Mouse (Mus musculus) heart, postnatal 14 days (tissue): ENCODE measurements around the gene Ankrd55. TPM values are rescaled to one million over a fixed set of nuclear protein-coding genes. Genes with fewer than 3 reads are reported as not detected.
"Not testable (repeated sequence)": the region's sequence is repeated elsewhere in the genome, so short reads cannot be mapped to it uniquely, and the experiment has no call there.

ENCODE experiments used
- DNase-seq, 2 experiments: peaks; one replicate each; pipeline ENCODE4 v3.0.0; 2021 to 2022
- intact Hi-C: fragments of 180-260 bp; cut with DNase I; formaldehyde crosslinking; loops from one replicate; pipeline ENCODE4 v1.15.1; 2025
- total RNA-seq, 2 experiments: library from RNA; stranded (reverse); gene quantifications; 2 replicates each; pipeline ENCODE4 v1.2.3; 2021

The Ankrd55 gene
- total RNA-seq, 2 experiments from 2014 or later: 0.19 to 0.29 TPM

GRCm38 (mm10) chr13:112407776-112408490 is 119.7 kb downstream of the Ankrd55 start:
- no peak for DNase-seq
- intact Hi-C loops: loop anchor here (5.0 to 10.0 kb wide), 2 partner anchors 57 to 99 kb away; partner anchors contain the start of gene Il6st

GRCm38 (mm10) chr13:112408701-112409100 is 120.5 kb downstream of the Ankrd55 start:
- DNase-seq: no peak
- intact Hi-C loops: loop anchor here (5.0 to 10.0 kb wide), 2 partner anchors 56 to 99 kb away; partner anchors contain the start of gene Il6st

GRCm38 (mm10) chr13:112409331-112409730 is 121.1 kb downstream of the Ankrd55 start:
- intact Hi-C loops: loop anchor here (5.0 to 10.0 kb wide), 2 partner anchors 55 to 98 kb away; partner anchors contain the start of gene Il6st
- DNase-seq: no peak

GRCm38 (mm10) chr13:112409851-112410250 is 121.6 kb downstream of the Ankrd55 start:
- intact Hi-C loops: loop anchor here (5.0 to 10.0 kb wide), 2 partner anchors 55 to 97 kb away; partner anchors contain the start of gene Il6st
- no peak for DNase-seq

- DNase-seq: no peak
- intact Hi-C loops: no loop called here
Measured at GRCm38 (mm10) chr13:112410461-112410860, 122.2 kb downstream of the Ankrd55 start.

- DNase-seq: no peak
- intact Hi-C loops: no loop called here
Measured at GRCm38 (mm10) chr13:112411216-112411822, 123.1 kb downstream of the Ankrd55 start.

- intact Hi-C loops: no loop called here
- no peak for DNase-seq
Measured at GRCm38 (mm10) chr13:112412251-112412650, 124.0 kb downstream of the Ankrd55 start.

- DNase-seq: no peak
- intact Hi-C loops: no loop called here
Measured at GRCm38 (mm10) chr13:112412824-112413223, 124.6 kb downstream of the Ankrd55 start.

- intact Hi-C loops: no loop called here
- DNase-seq: no peak
Measured at GRCm38 (mm10) chr13:112413611-112414010, 125.4 kb downstream of the Ankrd55 start.

- DNase-seq: no peak
- intact Hi-C loops: no loop called here
Measured at GRCm38 (mm10) chr13:112415896-112416295, 127.6 kb downstream of the Ankrd55 start.

GRCm38 (mm10) chr13:112416410-112417162 is 128.3 kb downstream of the Ankrd55 start:
- DNase-seq: no peak
- intact Hi-C loops: no loop called here

GRCm38 (mm10) chr13:112417163-112417523 is 128.9 kb downstream of the Ankrd55 start:
- no peak for DNase-seq
- intact Hi-C loops: no loop called here

- intact Hi-C loops: no loop called here
- no peak for DNase-seq
Measured at GRCm38 (mm10) chr13:112417861-112418423, 129.7 kb downstream of the Ankrd55 start.

GRCm38 (mm10) chr13:112418595-112418994 is 130.3 kb downstream of the Ankrd55 start:
- no peak for DNase-seq
- intact Hi-C loops: no loop called here

- DNase-seq: no peak
- intact Hi-C loops: no loop called here
Measured at GRCm38 (mm10) chr13:112424212-112424611, 136.0 kb downstream of the Ankrd55 start.

- intact Hi-C loops: no loop called here
- DNase-seq: no peak
Measured at GRCm38 (mm10) chr13:112424635-112425034, 136.4 kb downstream of the Ankrd55 start.

- no peak for DNase-seq
- intact Hi-C loops: no loop called here
Measured at GRCm38 (mm10) chr13:112425181-112425654, 137.0 kb downstream of the Ankrd55 start.

- DNase-seq: no peak
- intact Hi-C loops: no loop called here
Measured at GRCm38 (mm10) chr13:112426265-112427135, 138.2 kb downstream of the Ankrd55 start.

- intact Hi-C loops, DNase-seq: not testable (repeated sequence)
Measured at GRCm38 (mm10) chr13:112427136-112427470, 138.9 kb downstream of the Ankrd55 start.

- intact Hi-C loops: no loop called here
- no peak for DNase-seq
Measured at GRCm38 (mm10) chr13:112427521-112427920, 139.3 kb downstream of the Ankrd55 start.
